Mouse (Mus musculus): Measurements from ENCODE around the gene Rasal3. TPM values are rescaled to one million over a fixed set of nuclear protein-coding genes. Genes with fewer than 3 reads are reported as not detected.

Rasal3 gene
- polyA plus RNA-seq (2015; fragmentation: Nextera tagmentation; extraction: Ambion mirVana) = 1.4 and 2.0 TPM in 2 replicates

GRCm38 (mm10) chr17:32403417-32403816 lies at the start of gene Rasal3:
Gene Rasal3 (minus strand): TSS chr17:32403583.
- peak within 1 kb of the TSS; percentile 14; the same call in 1 of the 2 replicates for H3K4me3 ChIP-seq (ENCODE audit: low read length)
- 72% methylated on average over 8 of the region's 8 CpGs for WGBS
- no peak for ATAC-seq

GRCm38 (mm10) chr17:32452482-32452881 lies 49.1 kb upstream of the Rasal3 start, which contains the start of gene Cyp4f39:
Gene Cyp4f39 (plus strand): TSS chr17:32452723.
- H3K36me3 ChIP-seq (ENCODE audit: control insufficient read depth, insufficient read depth, low read length) = no peaks in the 10 kb centered on the region
- WGBS = 3% methylated on average over 19 of the region's 19 CpGs
- peak within 1 kb of the TSS; percentile 55 for H3K4me2 ChIP-seq (ENCODE audit: low read depth, low read length)
- 0 out of 2 replicates have a peak, but pooled peaks cover 3% of the 10 kb centered on the region for H3K9me3 ChIP-seq (ENCODE audit: control insufficient read depth, low read length)
- no peak within 1 kb of the TSS for H3K27ac ChIP-seq (ENCODE audit: low read length)
- H3K4me1 ChIP-seq (ENCODE audit: control insufficient read depth, insufficient read depth, low read length) = peaks cover 6% of the 10 kb centered on the region
- peaks cover 12% of the 10 kb centered on the region; the same call in 1 of the 2 replicates for H3K27me3 ChIP-seq (replicated peaks; ENCODE audit: control insufficient read depth, insufficient read depth, low read length)
- peak within 1 kb of the TSS; percentile 37; the same call in 1 of the 2 replicates for H3K9ac ChIP-seq (ENCODE audit: low read depth, low read length)
- no peak; the same call in 1 of the 2 replicates for ATAC-seq
- peak within 1 kb of the TSS; percentile 26 for H3K4me3 ChIP-seq (ENCODE audit: low read length)

More at GRCm38 (mm10) chr17:32403417-32403816, at the start of gene Rasal3:
- Histone ChIP-seq H3K4me2 (ENCODE audit: low read depth, low read length) (no peak within 1 kb of the TSS), H3K36me3 (ENCODE audit: control insufficient read depth, insufficient read depth, low read length) (no peaks in the 10 kb centered on the region), H3K27ac (ENCODE audit: low read length) (no peak within 1 kb of the TSS), H3K9me3 (ENCODE audit: control insufficient read depth, low read length) (no peaks in the 10 kb centered on the region), H3K9ac (ENCODE audit: low read depth, low read length) (0 out of 2 replicates have a peak within 1 kb of the TSS, but pooled peaks have one; percentile 8), H3K4me1 (ENCODE audit: control insufficient read depth, insufficient read depth, low read length) (no peaks in the 10 kb centered on the region), H3K27me3 (replicated peaks; ENCODE audit: control insufficient read depth, insufficient read depth, low read length) (no peaks in the 10 kb centered on the region; the same call in 1 of the 2 replicates)

- H3K4me2 ChIP-seq (ENCODE audit: low read depth, low read length) = no peak overlapping the region
- ATAC-seq = no peak
- peaks cover 6% of the 10 kb centered on the region for H3K4me1 ChIP-seq (ENCODE audit: control insufficient read depth, insufficient read depth, low read length)
- no peak overlapping the region for H3K4me3 ChIP-seq (ENCODE audit: low read length)
- 45% methylated on average over 2 of the region's 2 CpGs for WGBS
- H3K36me3 ChIP-seq (ENCODE audit: control insufficient read depth, insufficient read depth, low read length) = no peaks in the 10 kb centered on the region
- 0 out of 2 replicates have a peak, but pooled peaks cover 3% of the 10 kb centered on the region for H3K9me3 ChIP-seq (ENCODE audit: control insufficient read depth, low read length)
- H3K27me3 ChIP-seq (replicated peaks; ENCODE audit: control insufficient read depth, insufficient read depth, low read length) = peaks cover 12% of the 10 kb centered on the region; the same call in 1 of the 2 replicates
- no peak overlapping the region for H3K27ac ChIP-seq (ENCODE audit: low read length)
- no peak overlapping the region for H3K9ac ChIP-seq (ENCODE audit: low read depth, low read length)
Measured at GRCm38 (mm10) chr17:32450844-32451537, 47.6 kb upstream of the Rasal3 start.

GRCm38 (mm10) chr17:32449042-32449441 lies 45.7 kb upstream of the Rasal3 start:
- WGBS = 97% methylated on average over 1 of the region's 1 CpGs
- ATAC-seq = no peak

GRCm38 (mm10) chr17:32447195-32447594 lies 43.8 kb upstream of the Rasal3 start:
- no peak overlapping the region for H3K4me3 ChIP-seq (ENCODE audit: low read length)
- no peaks in the 10 kb centered on the region for H3K4me1 ChIP-seq (ENCODE audit: control insufficient read depth, insufficient read depth, low read length)
- H3K9me3 ChIP-seq (ENCODE audit: control insufficient read depth, low read length) = 0 out of 2 replicates have a peak, but pooled peaks cover 3% of the 10 kb centered on the region
- H3K36me3 ChIP-seq (ENCODE audit: control insufficient read depth, insufficient read depth, low read length) = no peaks in the 10 kb centered on the region
- peaks cover 3% of the 10 kb centered on the region; the same call in 1 of the 2 replicates for H3K27me3 ChIP-seq (replicated peaks; ENCODE audit: control insufficient read depth, insufficient read depth, low read length)
- H3K27ac ChIP-seq (ENCODE audit: low read length) = no peak overlapping the region
- H3K9ac ChIP-seq (ENCODE audit: low read depth, low read length) = no peak overlapping the region
- ATAC-seq = no peak
- no peak overlapping the region for H3K4me2 ChIP-seq (ENCODE audit: low read depth, low read length)

More at GRCm38 (mm10) chr17:32449042-32449441, 45.7 kb upstream of the Rasal3 start:
- H3K27ac ChIP-seq (ENCODE audit: low read length) = no peak overlapping the region
- H3K4me3 ChIP-seq (ENCODE audit: low read length) = no peak overlapping the region
- H3K9ac ChIP-seq (ENCODE audit: low read depth, low read length) = no peak overlapping the region
- peaks cover 6% of the 10 kb centered on the region for H3K4me1 ChIP-seq (ENCODE audit: control insufficient read depth, insufficient read depth, low read length)
- peaks cover 12% of the 10 kb centered on the region; the same call in 1 of the 2 replicates for H3K27me3 ChIP-seq (replicated peaks; ENCODE audit: control insufficient read depth, insufficient read depth, low read length)
- H3K4me2 ChIP-seq (ENCODE audit: low read depth, low read length) = no peak overlapping the region
- 0 out of 2 replicates have a peak, but pooled peaks cover 3% of the 10 kb centered on the region for H3K9me3 ChIP-seq (ENCODE audit: control insufficient read depth, low read length)
- H3K36me3 ChIP-seq (ENCODE audit: control insufficient read depth, insufficient read depth, low read length) = no peaks in the 10 kb centered on the region

GRCm38 (mm10) chr17:32445016-32445415 lies 41.6 kb upstream of the Rasal3 start:
- Histone ChIP-seq H3K36me3 (ENCODE audit: control insufficient read depth, insufficient read depth, low read length) (no peaks in the 10 kb centered on the region), H3K4me3 (ENCODE audit: low read length) (no peak overlapping the region), H3K27ac (ENCODE audit: low read length) (no peak overlapping the region), H3K4me1 (ENCODE audit: control insufficient read depth, insufficient read depth, low read length) (no peaks in the 10 kb centered on the region), H3K27me3 (replicated peaks; ENCODE audit: control insufficient read depth, insufficient read depth, low read length) (no peaks in the 10 kb centered on the region; the same call in 1 of the 2 replicates), H3K4me2 (ENCODE audit: low read depth, low read length) (no peak overlapping the region), H3K9me3 (ENCODE audit: control insufficient read depth, low read length) (0 out of 2 replicates have a peak, but pooled peaks cover 3% of the 10 kb centered on the region), H3K9ac (ENCODE audit: low read depth, low read length) (no peak overlapping the region)
- 69% methylated on average over 5 of the region's 5 CpGs for WGBS
- ATAC-seq = no peak

GRCm38 (mm10) chr17:32443245-32443644 lies 39.9 kb upstream of the Rasal3 start:
- no peak overlapping the region for H3K4me2 ChIP-seq (ENCODE audit: low read depth, low read length)
- no peak overlapping the region for H3K9ac ChIP-seq (ENCODE audit: low read depth, low read length)
- H3K9me3 ChIP-seq (ENCODE audit: control insufficient read depth, low read length) = no peaks in the 10 kb centered on the region
- no peak for ATAC-seq
- H3K4me1 ChIP-seq (ENCODE audit: control insufficient read depth, insufficient read depth, low read length) = no peaks in the 10 kb centered on the region
- no peak overlapping the region for H3K27ac ChIP-seq (ENCODE audit: low read length)
- WGBS = 79% methylated on average over 6 of the region's 6 CpGs
- no peaks in the 10 kb centered on the region; the same call in 1 of the 2 replicates for H3K27me3 ChIP-seq (replicated peaks; ENCODE audit: control insufficient read depth, insufficient read depth, low read length)
- H3K36me3 ChIP-seq (ENCODE audit: control insufficient read depth, insufficient read depth, low read length) = no peaks in the 10 kb centered on the region
- H3K4me3 ChIP-seq (ENCODE audit: low read length) = no peak overlapping the region

- no peak for ATAC-seq
Measured at GRCm38 (mm10) chr17:32437106-32437505, 33.7 kb upstream of the Rasal3 start.

GRCm38 (mm10) chr17:32435151-32435550 lies 31.8 kb upstream of the Rasal3 start:
- H3K36me3 ChIP-seq (ENCODE audit: control insufficient read depth, insufficient read depth, low read length) = no peaks in the 10 kb centered on the region
- no peak overlapping the region for H3K4me3 ChIP-seq (ENCODE audit: low read length)
- H3K4me1 ChIP-seq (ENCODE audit: control insufficient read depth, insufficient read depth, low read length) = no peaks in the 10 kb centered on the region
- H3K9me3 ChIP-seq (ENCODE audit: control insufficient read depth, low read length) = no peaks in the 10 kb centered on the region
- no peaks in the 10 kb centered on the region for H3K27me3 ChIP-seq (replicated peaks; ENCODE audit: control insufficient read depth, insufficient read depth, low read length)
- H3K9ac ChIP-seq (ENCODE audit: low read depth, low read length) = no peak overlapping the region
- no peak for ATAC-seq
- 66% methylated on average over 5 of the region's 5 CpGs for WGBS
- H3K4me2 ChIP-seq (ENCODE audit: low read depth, low read length) = no peak overlapping the region
- H3K27ac ChIP-seq (ENCODE audit: low read length) = no peak overlapping the region

More at GRCm38 (mm10) chr17:32437106-32437505, 33.7 kb upstream of the Rasal3 start:
- no peak overlapping the region for H3K9ac ChIP-seq (ENCODE audit: low read depth, low read length)
- no peak overlapping the region for H3K27ac ChIP-seq (ENCODE audit: low read length)
- H3K9me3 ChIP-seq (ENCODE audit: control insufficient read depth, low read length) = no peaks in the 10 kb centered on the region
- no peaks in the 10 kb centered on the region for H3K4me1 ChIP-seq (ENCODE audit: control insufficient read depth, insufficient read depth, low read length)
- H3K4me2 ChIP-seq (ENCODE audit: low read depth, low read length) = no peak overlapping the region
- WGBS = 92% methylated on average over 4 of the region's 4 CpGs
- H3K4me3 ChIP-seq (ENCODE audit: low read length) = no peak overlapping the region
- H3K27me3 ChIP-seq (replicated peaks; ENCODE audit: control insufficient read depth, insufficient read depth, low read length) = no peaks in the 10 kb centered on the region; the same call in 1 of the 2 replicates
- no peaks in the 10 kb centered on the region for H3K36me3 ChIP-seq (ENCODE audit: control insufficient read depth, insufficient read depth, low read length)

Measured in intestine, embryonic 16.5 days (tissue).